Mouse (Mus musculus): Measurements from ENCODE around the gene Reep6.
"Not testable (repeated sequence)": the region's sequence is repeated elsewhere in the genome, so short reads cannot be mapped to it uniquely, and the experiment has no call there.

Gene Reep6

GRCm38 (mm10) chr10:80330084-80330483, 331 bp downstream of the Reep6 start:
- no peak for DNase-seq (ENCODE audit: low read depth, low spot score)

GRCm38 (mm10) chr10:80330888-80331287, 1.1 kb downstream of the Reep6 start:
- no peak for DNase-seq (ENCODE audit: low read depth, low spot score)

GRCm38 (mm10) chr10:80331636-80332524, 2.1 kb downstream of the Reep6 start:
- no peak for DNase-seq (ENCODE audit: low read depth, low spot score)

- DNase-seq (ENCODE audit: low read depth, low spot score) = no peak
Measured at GRCm38 (mm10) chr10:80332525-80332989, 2.8 kb downstream of the Reep6 start.

GRCm38 (mm10) chr10:80336263-80336662, 6.5 kb downstream of the Reep6 start:
- no peak for DNase-seq (ENCODE audit: low read depth, low spot score)

GRCm38 (mm10) chr10:80339941-80340750, 10.4 kb downstream of the Reep6 start:
- peak; percentile 66 for DNase-seq (ENCODE audit: low read depth, low spot score)

GRCm38 (mm10) chr10:80341026-80341425, 11.3 kb downstream of the Reep6 start:
- no peak for DNase-seq (ENCODE audit: low read depth, low spot score)

GRCm38 (mm10) chr10:80341491-80342304, 11.9 kb downstream of the Reep6 start:
- no peak for DNase-seq (ENCODE audit: low read depth, low spot score)

GRCm38 (mm10) chr10:80342305-80342748, 12.6 kb downstream of the Reep6 start:
- peak; percentile 52 for DNase-seq (ENCODE audit: low read depth, low spot score)

- DNase-seq (ENCODE audit: low read depth, low spot score) = peak; percentile 67
Measured at GRCm38 (mm10) chr10:80342749-80343424, 13.1 kb downstream of the Reep6 start.

GRCm38 (mm10) chr10:80343425-80343895, 13.7 kb downstream of the Reep6 start:
- DNase-seq (ENCODE audit: low read depth, low spot score) = no peak

GRCm38 (mm10) chr10:80344131-80344661, 14.4 kb downstream of the Reep6 start:
- no peak for DNase-seq (ENCODE audit: low read depth, low spot score)

GRCm38 (mm10) chr10:80345122-80345521, 15.4 kb downstream of the Reep6 start:
- DNase-seq (ENCODE audit: low read depth, low spot score) = no peak

GRCm38 (mm10) chr10:80345929-80346328, 16.2 kb downstream of the Reep6 start:
- DNase-seq (ENCODE audit: low read depth, low spot score) = not testable (repeated sequence)

- DNase-seq (ENCODE audit: low read depth, low spot score) = no peak
Measured at GRCm38 (mm10) chr10:80347514-80347967, 17.8 kb downstream of the Reep6 start.

- DNase-seq (ENCODE audit: low read depth, low spot score) = no peak
Measured at GRCm38 (mm10) chr10:80348244-80348781, 18.6 kb downstream of the Reep6 start, which contains the start of gene Adamtsl5. Gene Adamtsl5, minus strand, starts transcription at chr10:80348412.

GRCm38 (mm10) chr10:80348981-80349380, 19.2 kb downstream of the Reep6 start:
- DNase-seq (ENCODE audit: low read depth, low spot score) = no peak

- peak; percentile 76 for DNase-seq (ENCODE audit: low read depth, low spot score)
Measured at GRCm38 (mm10) chr10:80350292-80350691, 20.5 kb downstream of the Reep6 start.

- no peak for DNase-seq (ENCODE audit: low read depth, low spot score)
Measured at GRCm38 (mm10) chr10:80351896-80352295, 22.1 kb downstream of the Reep6 start.

GRCm38 (mm10) chr10:80352727-80353126, 23.0 kb downstream of the Reep6 start:
- DNase-seq (ENCODE audit: low read depth, low spot score) = no peak
